20 mouse cellular contexts compared by ENCODE assay signal in the genomic region with DNA sequence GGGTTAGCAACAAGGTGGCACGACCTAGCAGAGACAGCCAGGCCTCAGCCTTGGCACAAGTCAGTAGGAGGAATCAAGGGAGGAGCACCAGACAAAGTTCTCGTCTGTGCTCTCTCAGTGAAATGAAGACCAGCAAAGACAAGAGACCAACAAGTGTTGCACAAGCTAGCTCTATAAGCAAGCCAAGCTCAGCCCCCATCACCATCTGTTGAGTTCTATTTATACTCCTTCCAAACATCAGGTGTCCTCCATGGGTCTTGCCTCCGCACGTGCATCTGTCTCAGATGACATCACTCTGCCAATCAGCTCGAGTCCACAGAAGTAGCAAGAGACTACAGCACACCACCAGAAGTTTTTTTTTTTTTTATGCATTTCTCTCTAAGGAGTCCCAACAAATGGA. TPM values are rescaled to one million over a fixed set of nuclear protein-coding genes. Genes with fewer than 3 reads are reported as not detected.
DNase-seq lines count a peak whose midpoint lies in the region; ATAC-seq and TF ChIP-seq lines count a peak whose summit lies in the region.
"Had no signal": no experiment of that assay in that cellular context is flagged by ENCODE, and none has a peak within 500 bp of the region (broad histone marks: within the 10 kb centered on the region; RNA-seq: fewer than 3 reads in every experiment).

No protein-coding gene starts in this region.

- no peak overlapping the region for H3K27ac ChIP-seq in hindbrain, postnatal 0 days
- H3K27ac ChIP-seq in hindbrain, embryonic 12.5 days: no peak overlapping the region
- H3K27ac ChIP-seq: embryonic facial prominence, embryonic 10.5 days; heart, embryonic 13.5 days; macrophage; midbrain, embryonic 12.5 days; stomach, embryonic 15.5 days had no signal

- TF ChIP-seq CTCF in hindbrain, postnatal 0 days (IDR thresholded peaks at IDR 0.05; ENCODE audit: low read depth): no peak

- H3K9ac ChIP-seq in hindbrain, postnatal 0 days (replicated peaks; ENCODE audit: low read length): no peak overlapping the region
- no peak overlapping the region for H3K9ac ChIP-seq in hindbrain, embryonic 12.5 days
- H3K9ac ChIP-seq: heart, embryonic 13.5 days; midbrain, embryonic 12.5 days; stomach, embryonic 15.5 days had no signal

- DNase-seq in hindbrain, postnatal 0 days (ENCODE audit: low spot score): peak; percentile 26
- DNase-seq in right cerebral cortex, adult 18-20 months: peak; percentile 32
- no peak for DNase-seq in right cerebral cortex, postnatal 4 days
- peak; percentile 43 for DNase-seq in cerebellum, adult 9-11 months
- no peak for DNase-seq in adrenal gland, adult (ENCODE audit: inconsistent age in 2 of 2, low spot score in 1 of 2)
- DNase-seq in liver: no peak
- DNase-seq: adrenal gland, postnatal 36 days; lung, adult 2 months had no signal

- no peak overlapping the region for H3K4me2 ChIP-seq in hindbrain, postnatal 0 days (ENCODE audit: low read depth, low read length)
- H3K4me2 ChIP-seq in hindbrain, embryonic 12.5 days (replicated peaks): no peak overlapping the region
- H3K4me2 ChIP-seq: heart, embryonic 13.5 days; midbrain, embryonic 12.5 days; stomach, embryonic 15.5 days had no signal

- ATAC-seq in hindbrain, postnatal 0 days: no peak
- ATAC-seq in hindbrain, embryonic 12.5 days (ENCODE audit: low FRiP score): no peak
- ATAC-seq: activated CD4-positive, CD25-positive, alpha-beta regulatory T cell, adult 4 months; CD4-positive, CD25-positive, alpha-beta regulatory T cell, adult 4 months; inflammation-experienced regulatory T-cells, adult 6 months had no signal

- 58% methylated on average over 5 of the region's 5 CpGs for WGBS in hindbrain, postnatal 0 days
- 87% methylated on average over 5 of the region's 5 CpGs for WGBS in hindbrain, embryonic 12.5 days

- H3K9me3 ChIP-seq in hindbrain, postnatal 0 days (ENCODE audit: low read length): no peaks in the 10 kb centered on the region
- no peaks in the 10 kb centered on the region for H3K9me3 ChIP-seq in hindbrain, embryonic 12.5 days (replicated peaks)
- H3K9me3 ChIP-seq: embryonic facial prominence, embryonic 10.5 days; heart, embryonic 13.5 days; midbrain, embryonic 12.5 days; stomach, embryonic 15.5 days had no signal

- no peak overlapping the region for H3K4me3 ChIP-seq in hindbrain, postnatal 0 days (ENCODE audit: low read length)
- H3K4me3 ChIP-seq in hindbrain, embryonic 12.5 days: no peak overlapping the region
- H3K4me3 ChIP-seq: embryonic facial prominence, embryonic 10.5 days; erythroblast, embryonic 14.5 days; heart, embryonic 13.5 days; midbrain, embryonic 12.5 days; stomach, embryonic 15.5 days had no signal

- no peaks in the 10 kb centered on the region for H3K27me3 ChIP-seq in hindbrain, postnatal 0 days (ENCODE audit: insufficient read depth, low read length)
- no peaks in the 10 kb centered on the region for H3K27me3 ChIP-seq in hindbrain, embryonic 12.5 days
- H3K27me3 ChIP-seq: heart, embryonic 13.5 days; midbrain, embryonic 12.5 days; stomach, embryonic 15.5 days had no signal

- H3K36me3 ChIP-seq in hindbrain, postnatal 0 days (ENCODE audit: insufficient read depth, low read length): no peaks in the 10 kb centered on the region
- no peaks in the 10 kb centered on the region for H3K36me3 ChIP-seq in hindbrain, embryonic 12.5 days
- H3K36me3 ChIP-seq: embryonic facial prominence, embryonic 10.5 days; heart, embryonic 13.5 days; midbrain, embryonic 12.5 days; stomach, embryonic 15.5 days had no signal

- H3K4me1 ChIP-seq in hindbrain, postnatal 0 days (ENCODE audit: insufficient read depth, low read length): no peaks in the 10 kb centered on the region
- H3K4me1 ChIP-seq in hindbrain, embryonic 12.5 days: no peaks in the 10 kb centered on the region
- H3K4me1 ChIP-seq: embryonic facial prominence, embryonic 10.5 days; heart, embryonic 13.5 days; midbrain, embryonic 12.5 days; stomach, embryonic 15.5 days had no signal

RNA-seq across cellular contexts. Expression of gene Hsd17b13, which starts 22.6 kb away (rescaled TPM):
- total RNA-seq in hindbrain, postnatal 0 days (2014; rRNA removed): not detected in 2 replicates
- polyA plus RNA-seq in hindbrain, postnatal 0 days (2015; fragmentation: Nextera tagmentation; extraction: Ambion mirVana): not detected in 2 replicates
- polyA plus RNA-seq in hindbrain, embryonic 12.5 days (2016; fragmentation: Nextera tagmentation; extraction: Ambion mirVana): not detected in 2 replicates
- total RNA-seq: hematopoietic stem cell, adult 5-6 weeks had no signal
- polyA plus RNA-seq: activated CD4-positive, CD25-positive, alpha-beta regulatory T cell, adult 4 months; CD4-positive, CD25-positive, alpha-beta regulatory T cell, adult 4 months; embryonic facial prominence, embryonic 10.5 days; erythroblast, embryonic 14.5 days; inflammation-experienced regulatory T-cells, adult 6 months; macrophage; midbrain, embryonic 12.5 days; neural tube, embryonic 11.5 days had no signal

RNA-seq across cellular contexts. Expression of gene Klhl8, which starts 43.6 kb away (rescaled TPM):
- total RNA-seq in hindbrain, postnatal 0 days (2014; rRNA removed): 38.7 and 40.1 TPM in 2 replicates
- polyA plus RNA-seq in hindbrain, postnatal 0 days (2015; fragmentation: Nextera tagmentation; extraction: Ambion mirVana): 32.0 and 33.4 TPM in 2 replicates
- polyA plus RNA-seq in hindbrain, embryonic 12.5 days (2016; fragmentation: Nextera tagmentation; extraction: Ambion mirVana): 20.1 and 20.3 TPM in 2 replicates
- polyA plus RNA-seq: erythroblast, embryonic 14.5 days had no signal

Comparison
In these comparisons a context has a peak if more than half of its experiments do, and no peak if none do; other contexts are left out.
1. DNase-seq: peak in hindbrain, postnatal 0 days (single experiment), right cerebral cortex, adult 18-20 months (single experiment) and cerebellum, adult 9-11 months (single experiment); none in right cerebral cortex, postnatal 4 days (single experiment), adrenal gland, adult (0 of 2) and liver (single experiment).